Mouse (Mus musculus) adipocyte (in vitro differentiated cells): ENCODE results near the gene Phactr2.

ENCODE experiments used
- DNase-seq: peaks from one replicate; pipeline ENCODE4 v3.0.0-alpha.2; 2016; ENCODE audit warnings: low spot score

Phactr2 gene

GRCm38 (mm10) chr10:13401971-13402370, 72.2 kb downstream of the Phactr2 start:
- DNase-seq: no peak

DNA sequence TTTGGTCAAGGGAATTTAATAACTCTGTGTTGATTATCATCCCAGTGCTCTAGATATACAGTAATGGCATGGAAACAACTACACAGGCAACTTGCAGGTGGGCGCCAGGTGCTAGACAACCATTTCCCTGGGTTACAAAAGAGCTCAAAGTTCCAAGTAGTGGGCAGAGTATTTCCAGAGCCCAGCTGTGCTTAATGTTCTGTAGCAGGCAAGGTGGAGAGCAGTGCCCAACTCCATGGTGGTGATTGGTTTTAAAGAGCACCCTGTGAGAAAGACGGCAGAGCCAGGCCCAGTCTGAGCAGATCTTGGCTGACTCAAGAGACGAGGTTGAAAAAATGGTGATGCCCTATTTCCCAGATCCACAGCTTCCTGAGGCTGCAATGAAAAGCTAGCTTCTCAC, 78.5 kb downstream of the Phactr2 start:
- DNase-seq: no peak

- no peak for DNase-seq
Measured at GRCm38 (mm10) chr10:13394000-13394399, 80.2 kb downstream of the Phactr2 start.

DNA sequence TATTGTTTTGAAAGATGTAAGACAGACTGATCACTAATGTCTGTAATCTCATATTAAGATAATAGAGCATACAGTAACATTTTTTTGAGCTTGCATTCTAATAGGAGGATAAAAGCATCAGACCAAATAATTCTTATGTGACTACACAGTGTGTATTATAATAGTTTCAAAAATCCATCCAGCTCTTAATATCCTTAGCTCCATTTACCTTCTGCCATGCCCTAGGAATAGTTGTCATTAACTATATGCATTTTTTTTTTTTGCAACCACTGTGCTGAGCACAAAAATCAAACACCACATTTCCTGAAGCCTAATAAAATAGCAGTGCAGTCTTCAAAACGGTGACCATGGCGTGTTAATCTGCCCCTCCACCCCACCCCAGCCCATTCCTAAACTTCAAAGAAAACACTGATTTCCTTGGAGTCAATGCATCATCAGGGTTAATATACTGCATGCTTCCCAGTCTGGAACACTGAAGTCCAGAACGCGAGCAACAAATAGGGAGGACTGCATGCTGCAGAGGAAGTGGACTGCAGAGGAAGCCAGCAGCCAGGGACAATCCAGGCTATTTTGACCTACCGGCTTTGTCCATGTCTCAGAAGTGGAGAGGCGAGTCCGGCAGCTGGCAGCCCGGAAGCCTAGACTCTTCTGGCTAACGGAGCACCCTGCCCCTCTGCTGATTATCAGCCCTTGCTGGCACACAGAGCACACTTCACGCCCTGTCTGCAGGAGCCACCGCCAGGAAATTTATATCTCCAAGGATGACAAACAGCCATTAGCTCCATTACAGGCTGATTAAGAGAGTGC, 85.9 kb downstream of the Phactr2 start:
- DNase-seq: no peak

GRCm38 (mm10) chr10:13384866-13385265, 89.3 kb downstream of the Phactr2 start:
- DNase-seq: no peak

- no peak for DNase-seq
Measured at GRCm38 (mm10) chr10:13377895-13378294, 96.3 kb downstream of the Phactr2 start.

DNA sequence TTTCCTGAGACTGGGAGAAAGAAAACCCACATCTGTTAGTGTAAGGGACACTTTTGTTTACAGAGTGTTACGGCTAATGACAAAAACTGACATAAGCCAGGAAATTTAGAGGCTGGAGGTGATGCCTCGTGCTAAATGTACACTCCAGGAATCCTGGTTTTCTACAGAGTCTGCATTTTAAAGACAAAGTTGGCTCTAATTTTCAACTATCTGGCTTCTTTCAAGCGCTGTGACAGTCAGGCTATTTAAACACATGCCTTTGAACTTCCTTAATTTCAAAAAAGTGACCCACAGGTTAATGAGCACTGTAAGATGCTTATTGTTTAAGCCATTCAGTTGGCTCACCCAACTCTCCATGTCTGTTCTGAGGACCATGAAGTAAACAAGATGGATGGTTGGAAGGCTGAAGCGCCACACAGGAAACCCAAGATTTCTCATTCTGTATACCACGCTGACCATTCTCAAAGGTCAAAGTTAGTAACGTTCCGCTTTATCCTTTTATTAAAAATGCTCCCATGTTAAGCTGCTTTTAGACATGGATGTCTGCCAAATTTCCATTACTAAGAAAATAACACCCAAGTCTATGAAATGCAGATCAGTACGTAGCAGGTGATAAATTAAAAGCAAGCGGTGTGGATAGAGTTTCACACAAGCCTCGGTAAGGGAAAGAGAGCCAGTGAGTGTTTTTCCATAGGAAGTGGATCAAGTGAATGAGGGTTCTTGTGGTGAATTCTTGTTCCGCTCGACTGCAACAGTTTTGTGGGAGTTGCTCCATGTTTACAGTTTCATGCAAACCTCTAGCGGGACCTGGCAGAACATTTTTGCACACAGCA, 97.6 kb downstream of the Phactr2 start:
- DNase-seq: no peak

DNA sequence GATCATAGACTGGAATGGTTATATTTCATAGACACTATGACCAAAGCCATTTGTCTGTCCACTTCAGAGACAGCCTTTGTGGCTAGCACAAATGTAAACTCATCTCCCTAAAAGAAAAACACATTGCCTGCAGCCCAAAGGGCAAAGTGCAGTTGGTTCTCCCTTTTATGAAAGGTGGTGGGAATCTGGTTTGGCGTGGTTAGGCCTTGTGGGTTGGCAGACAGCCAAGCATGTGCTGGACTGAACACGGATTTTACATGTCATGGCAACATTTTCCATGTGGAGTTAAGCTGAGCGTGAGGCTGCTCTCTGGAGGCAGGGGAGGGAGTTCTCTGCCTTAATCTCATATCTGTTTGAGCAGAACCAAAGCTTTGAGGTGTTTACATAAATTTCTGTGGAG, 98.4 kb downstream of the Phactr2 start:
- no peak for DNase-seq

- DNase-seq: no peak
Measured at GRCm38 (mm10) chr10:13369581-13370375, 104.4 kb downstream of the Phactr2 start.

- DNase-seq: no peak
Measured at GRCm38 (mm10) chr10:13364286-13364580, 110.0 kb downstream of the Phactr2 start.

GRCm38 (mm10) chr10:13363499-13364285, 110.5 kb downstream of the Phactr2 start:
- DNase-seq: no peak

GRCm38 (mm10) chr10:13360913-13361312, 113.3 kb downstream of the Phactr2 start:
- DNase-seq: no peak

- no peak for DNase-seq
Measured at GRCm38 (mm10) chr10:13359846-13360245, 114.4 kb downstream of the Phactr2 start.

GRCm38 (mm10) chr10:13358679-13359078, 115.5 kb downstream of the Phactr2 start:
- no peak for DNase-seq

- no peak for DNase-seq
Measured at GRCm38 (mm10) chr10:13346609-13347290, 127.5 kb downstream of the Phactr2 start.

GRCm38 (mm10) chr10:13340583-13340982, 133.6 kb downstream of the Phactr2 start:
- no peak for DNase-seq

GRCm38 (mm10) chr10:13336964-13337363, 137.2 kb downstream of the Phactr2 start:
- DNase-seq: no peak

DNA sequence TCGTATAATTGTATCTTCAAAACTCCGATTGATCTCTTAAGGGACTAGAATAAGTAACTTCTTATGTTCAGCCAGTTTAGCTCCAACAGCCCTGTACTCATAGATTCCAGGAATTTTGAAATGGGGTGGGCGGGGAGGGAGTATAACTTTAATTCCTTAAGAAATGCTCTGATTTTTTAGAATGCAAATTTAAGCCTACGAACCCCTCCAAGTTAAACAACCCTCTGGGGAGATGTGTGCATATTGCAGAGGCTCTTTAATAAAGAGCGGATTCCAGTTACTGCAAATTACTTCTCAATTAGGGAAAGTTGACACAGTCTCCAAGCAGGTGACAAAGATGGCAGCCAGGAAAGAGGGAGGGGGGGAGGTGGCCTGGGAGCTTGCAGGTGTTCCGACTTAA, 138.4 kb downstream of the Phactr2 start:
- DNase-seq: no peak

DNA sequence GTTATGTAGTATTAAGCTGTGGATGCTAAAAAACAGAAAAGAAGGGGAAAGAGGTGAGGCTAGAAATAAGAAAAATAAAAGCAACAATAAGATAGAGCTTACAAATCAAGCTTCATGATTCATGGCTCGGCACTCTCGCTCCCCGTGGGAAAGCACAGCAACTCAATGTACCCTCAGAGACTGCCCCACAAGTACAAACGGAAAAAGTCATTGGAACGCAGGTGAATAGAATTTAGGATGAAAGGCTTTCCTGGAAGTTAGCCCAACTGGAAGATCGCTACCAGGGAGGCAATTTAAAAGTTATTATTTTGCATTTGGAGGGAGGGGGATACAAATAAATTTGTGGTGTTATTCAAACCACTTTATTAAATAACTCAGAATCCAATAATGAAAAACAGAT, 138.9 kb downstream of the Phactr2 start:
- DNase-seq: no peak

DNA sequence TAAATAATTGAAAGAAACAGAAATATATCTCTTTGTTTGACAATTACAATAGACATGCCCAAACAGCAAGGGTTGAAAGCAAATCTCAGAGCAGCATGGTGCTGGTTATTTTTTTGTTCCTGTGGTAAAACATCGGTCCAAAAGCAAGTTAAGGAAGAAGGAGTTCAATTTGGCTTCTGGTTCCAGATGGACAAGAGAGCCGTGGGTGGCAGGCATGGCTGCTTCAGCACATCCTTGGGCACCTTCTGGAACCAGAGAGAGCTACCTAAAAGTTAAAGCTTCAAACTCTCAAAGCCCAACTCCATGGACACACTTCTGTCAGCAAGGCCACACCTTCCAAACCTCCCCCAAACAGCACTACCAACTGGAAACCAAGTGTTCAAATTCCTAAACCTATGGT, 140.4 kb downstream of the Phactr2 start:
- DNase-seq: no peak

DNA sequence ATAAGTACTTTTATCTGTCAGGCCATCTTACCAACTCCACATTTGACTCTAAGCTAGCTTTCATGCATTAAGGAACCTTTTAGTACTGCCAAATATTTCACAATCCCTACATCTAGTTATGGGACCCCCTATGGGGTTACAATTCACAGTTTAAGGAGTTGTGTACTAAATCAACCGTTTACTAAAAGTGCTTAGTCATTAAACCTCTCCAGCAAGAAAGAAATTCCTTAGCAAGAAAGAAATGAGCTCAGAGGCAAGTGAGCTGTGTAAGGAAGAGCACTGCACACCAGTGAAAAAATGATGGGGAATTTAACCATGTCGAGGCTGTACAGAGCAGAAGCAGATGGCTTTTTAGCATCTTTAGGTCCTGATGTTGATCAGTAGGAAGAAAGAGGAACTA, 141.2 kb downstream of the Phactr2 start:
- DNase-seq: no peak
